Mouse (Mus musculus) C2C12 (cell line): Measurements from ENCODE around the gene 1700020N01Rik.

ENCODE experiments used
- CTCF ChIP-seq: IDR thresholded peaks from one replicate; pipeline ENCODE4 v1.5.1; 2011; ENCODE audit not compliant: control insufficient read depth, insufficient read depth, insufficient read length
- MAX ChIP-seq: IDR thresholded peaks from one replicate; pipeline ENCODE4 v1.6.1; 2011; ENCODE audit warnings: mild to moderate bottlenecking, control low read depth
- MYOD1 ChIP-seq: IDR thresholded peaks from one replicate; pipeline ENCODE4 v1.6.1; 2011; ENCODE audit warnings: low read depth; ENCODE audit not compliant: control insufficient read depth, insufficient read length
- MYOG ChIP-seq: IDR thresholded peaks from one replicate; pipeline ENCODE4 v1.6.1; 2011; ENCODE audit not compliant: control insufficient read depth, insufficient read length; ENCODE audit errors: extremely low read depth
- USF1 ChIP-seq: IDR thresholded peaks from one replicate; pipeline ENCODE4 v1.6.1; 2011; ENCODE audit warnings: low read depth, mild to moderate bottlenecking, control low read depth, moderate library complexity

DNA sequence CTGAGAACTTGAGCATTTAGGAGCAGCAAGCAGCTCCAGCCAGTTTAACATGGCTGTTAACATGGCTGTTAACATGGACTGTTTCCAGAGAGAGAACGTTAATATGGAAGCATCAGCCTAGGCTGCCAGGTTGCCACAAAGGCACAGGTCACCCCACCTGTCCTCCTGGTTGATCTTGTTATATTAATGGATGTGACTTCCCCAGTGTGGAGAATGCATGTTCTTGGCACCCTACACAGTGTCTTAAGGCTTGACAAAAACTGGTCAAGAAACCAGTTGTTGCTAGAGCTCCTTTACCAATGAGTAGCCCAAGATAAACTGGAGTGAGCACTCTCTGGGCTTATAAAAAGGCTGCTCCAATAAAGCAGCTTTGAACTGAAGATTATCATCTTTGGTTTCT lies 21.6 kb downstream of the 1700020N01Rik start:
- TF ChIP-seq USF1 (no peak), CTCF (no peak), MYOD1 (no peak), MYOG (no peak), MAX (no peak)
